Mouse (Mus musculus): ENCODE measurements around the gene Rhbdd1.

DNA sequence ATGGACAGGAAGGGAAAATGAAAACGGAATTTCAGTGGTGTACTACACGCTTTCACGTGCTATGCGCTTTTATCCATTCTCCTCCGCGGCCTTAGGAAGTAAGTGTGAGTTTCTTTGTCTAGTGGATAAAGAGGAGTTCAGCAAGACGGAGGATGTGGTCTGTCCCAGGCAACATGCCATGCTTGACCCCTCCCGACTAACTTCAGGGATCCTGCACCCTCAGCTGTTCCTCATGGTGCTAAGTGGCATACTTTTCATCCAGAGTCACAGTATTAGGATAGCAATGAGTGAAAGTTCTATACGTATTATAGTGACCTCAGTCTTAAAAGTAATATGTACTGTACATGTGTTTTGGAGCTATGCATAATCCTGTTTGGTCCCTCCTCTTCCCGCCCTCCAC is 4.6 kb downstream of the Rhbdd1 start:
- TF ChIP-seq CTCF (IDR thresholded peaks at IDR 0.05; ENCODE audit: low read depth) (no peak), EP300 (IDR thresholded peaks at IDR 0.05; ENCODE audit: low read depth) (no peak)
